Mouse (Mus musculus) telencephalon, adult 2 months (tissue): ENCODE data around the gene Ak5.

Experiments used
- DNase-seq: peaks from one replicate; pipeline ENCODE4 v3.0.0-alpha.2; 2011; ENCODE audit warnings: low read depth, low spot score

Ak5 gene

DNA sequence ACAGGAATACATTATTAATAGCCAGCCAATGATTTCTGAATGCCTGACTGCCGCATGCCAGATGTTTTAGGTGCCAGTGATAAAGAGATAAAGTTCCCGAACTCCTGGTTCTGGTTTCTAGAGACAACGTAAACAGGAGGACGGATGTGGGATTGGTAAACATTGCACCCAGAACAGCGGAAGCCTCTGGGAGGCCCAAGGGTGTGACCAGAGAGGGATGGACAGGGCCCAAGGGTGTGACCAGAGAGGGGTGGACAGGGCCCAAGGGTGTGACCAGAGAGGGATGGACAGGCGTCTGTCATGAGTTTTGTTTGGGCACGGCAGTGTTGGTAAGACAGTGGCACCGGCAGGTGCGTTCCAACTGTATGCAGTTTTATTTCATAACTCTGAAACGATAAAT is 148.6 kb downstream of the Ak5 start:
- DNase-seq: no peak

DNA sequence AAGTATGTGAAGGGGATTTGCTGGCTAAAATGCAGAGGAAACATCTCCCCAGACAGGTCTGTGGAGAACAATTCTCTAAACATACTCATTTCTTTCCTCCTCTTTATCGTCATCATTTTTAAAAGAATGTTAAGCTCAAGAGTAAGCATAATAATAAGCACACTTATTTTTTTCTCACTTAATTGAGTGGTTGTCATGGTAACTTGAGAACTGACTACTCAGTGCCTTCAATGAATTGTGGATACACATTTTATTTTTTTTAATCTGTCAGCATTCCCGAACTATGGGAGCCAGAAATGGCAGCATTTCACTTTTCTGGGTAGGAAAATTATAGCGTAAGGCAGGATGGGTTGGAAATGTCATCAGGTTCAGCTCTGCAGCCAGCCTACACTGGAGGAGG is 151.6 kb downstream of the Ak5 start:
- DNase-seq: peak; percentile 22

DNA sequence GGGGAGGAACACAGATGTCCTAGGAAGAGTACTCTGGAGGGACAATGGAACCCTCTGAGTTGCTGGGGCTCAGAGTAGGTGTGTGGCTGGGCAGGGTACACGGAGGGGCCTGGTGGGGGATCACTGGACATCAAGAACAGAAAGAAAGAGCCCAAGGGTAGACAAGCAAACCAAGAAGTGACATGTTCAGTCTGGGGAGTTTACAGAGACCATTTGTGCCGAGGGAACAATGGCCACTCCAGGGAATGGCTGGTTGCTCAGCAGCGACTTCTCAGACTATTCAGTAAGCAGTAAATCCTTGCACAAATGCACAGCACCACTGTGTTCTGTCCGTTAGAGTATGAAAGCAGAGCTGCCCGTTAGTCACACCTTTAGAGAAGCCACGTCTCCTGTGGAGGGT is 152.2 kb downstream of the Ak5 start:
- DNase-seq: no peak

DNA sequence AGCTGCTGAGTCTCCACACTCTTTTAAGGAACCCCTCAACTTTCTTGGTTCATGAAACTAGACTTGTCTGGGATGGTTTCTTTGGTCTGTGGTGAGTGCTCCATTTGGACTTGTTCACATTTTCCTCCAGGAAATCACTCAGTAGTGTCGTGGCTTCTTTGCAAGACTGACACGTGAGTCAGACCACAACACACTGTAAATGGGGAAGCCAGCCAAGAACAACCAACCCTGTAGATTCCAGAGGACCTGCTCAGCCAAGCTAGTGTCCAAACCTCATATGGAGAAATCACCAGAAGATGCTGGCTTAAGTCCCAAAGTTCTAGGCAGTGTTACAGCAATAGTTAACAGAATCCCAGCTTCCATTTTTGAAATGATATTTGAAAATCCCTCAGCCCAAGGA is 155.6 kb downstream of the Ak5 start:
- no peak for DNase-seq

DNA sequence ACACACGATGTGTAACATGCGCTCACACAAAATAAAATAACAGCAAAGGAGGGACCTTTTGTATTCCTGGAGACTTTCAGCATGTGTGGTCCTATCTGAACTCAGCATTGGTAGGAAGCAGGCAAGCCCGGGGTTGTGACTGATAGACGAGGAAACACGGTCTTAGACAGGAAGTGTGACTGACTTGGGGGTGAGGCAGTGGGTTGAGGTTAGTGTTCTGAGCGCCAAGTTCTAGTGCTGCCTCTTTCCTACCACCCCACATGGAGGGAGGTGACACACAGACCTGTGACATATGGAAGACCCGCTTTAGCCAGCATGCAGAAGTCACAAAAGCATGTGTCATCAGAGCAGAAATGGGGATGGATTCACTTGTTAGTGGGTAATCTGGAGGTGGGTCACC is 158.9 kb downstream of the Ak5 start:
- DNase-seq: no peak

DNA sequence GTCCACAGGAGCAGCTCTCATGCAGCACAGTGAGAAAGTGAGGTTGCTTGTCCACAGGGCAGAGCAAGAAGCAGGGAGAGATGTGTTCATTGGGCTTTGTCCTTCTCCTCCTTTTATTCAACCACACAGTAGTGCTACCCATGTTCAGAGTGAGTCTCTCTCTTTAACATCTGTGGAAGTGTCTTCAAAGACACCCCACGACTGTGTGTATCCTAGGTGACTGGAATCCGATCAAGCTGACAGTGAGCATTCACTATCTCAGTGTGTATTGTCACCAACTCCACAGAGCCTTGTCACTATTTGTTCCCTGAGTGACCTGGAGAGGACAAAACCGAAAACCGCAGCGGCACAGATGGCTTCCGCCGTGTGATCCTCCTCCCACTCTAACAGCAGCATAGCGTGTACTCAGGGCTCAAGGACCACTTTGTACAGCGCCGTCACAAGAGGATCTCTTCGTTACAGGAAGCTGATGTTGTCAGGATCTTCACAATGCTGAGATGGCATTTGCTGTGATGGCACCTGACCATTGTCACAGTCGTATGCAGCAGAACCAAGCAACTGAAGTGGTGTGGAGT is 159.7 kb downstream of the Ak5 start:
- no peak for DNase-seq

DNA sequence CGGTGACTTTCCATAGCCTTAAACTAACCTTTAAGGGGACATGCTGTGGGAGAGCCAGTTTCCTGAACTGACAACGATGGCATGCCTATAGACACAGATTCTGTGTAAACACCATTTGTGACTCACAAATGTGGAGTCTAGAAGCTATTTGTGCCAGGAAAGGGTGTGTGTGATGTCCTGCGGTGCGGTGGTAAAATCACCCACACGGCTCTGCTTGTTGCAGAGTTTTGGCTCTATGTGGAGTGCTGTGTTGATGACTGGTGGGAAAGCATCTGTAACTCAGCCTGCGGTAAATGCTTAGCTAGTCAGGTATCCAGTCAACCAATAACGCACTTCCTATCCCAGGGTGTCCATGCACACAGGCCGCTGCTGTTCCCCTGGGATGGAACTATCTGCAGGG is 160.3 kb downstream of the Ak5 start:
- no peak for DNase-seq

DNA sequence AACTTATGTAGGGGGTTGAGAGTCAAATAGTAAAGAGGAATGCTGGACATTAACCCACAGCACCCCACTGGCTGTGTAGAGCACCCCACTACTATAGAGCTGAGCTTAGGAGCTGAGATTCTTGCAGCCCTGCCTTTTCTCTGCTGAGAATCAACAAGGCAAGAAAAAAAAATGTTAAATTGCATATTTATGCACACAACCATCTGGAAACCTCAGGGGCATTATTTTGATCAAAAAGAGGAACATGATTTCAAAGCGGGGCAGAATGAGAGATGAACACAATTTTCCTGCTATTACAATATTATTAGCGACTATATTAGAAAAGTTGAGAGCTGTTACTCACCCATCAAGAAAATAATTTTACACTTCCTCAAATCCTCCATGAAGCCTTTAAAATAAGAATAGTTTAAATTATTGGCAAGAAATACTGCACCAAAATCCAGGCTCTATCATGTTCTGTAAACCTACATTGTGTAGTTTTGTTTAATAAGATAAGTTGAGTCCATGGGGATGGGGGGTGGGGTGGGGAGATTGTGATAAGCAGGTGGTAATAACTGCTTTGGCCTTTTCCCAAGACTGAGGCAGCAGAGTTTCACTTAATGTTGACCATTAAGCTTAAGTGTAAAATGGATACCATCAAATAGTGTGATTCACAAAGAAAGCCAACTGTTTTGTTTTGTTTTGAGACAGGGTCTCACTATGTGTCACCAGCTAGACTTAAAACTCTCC is 169.0 kb downstream of the Ak5 start:
- DNase-seq: no peak

DNA sequence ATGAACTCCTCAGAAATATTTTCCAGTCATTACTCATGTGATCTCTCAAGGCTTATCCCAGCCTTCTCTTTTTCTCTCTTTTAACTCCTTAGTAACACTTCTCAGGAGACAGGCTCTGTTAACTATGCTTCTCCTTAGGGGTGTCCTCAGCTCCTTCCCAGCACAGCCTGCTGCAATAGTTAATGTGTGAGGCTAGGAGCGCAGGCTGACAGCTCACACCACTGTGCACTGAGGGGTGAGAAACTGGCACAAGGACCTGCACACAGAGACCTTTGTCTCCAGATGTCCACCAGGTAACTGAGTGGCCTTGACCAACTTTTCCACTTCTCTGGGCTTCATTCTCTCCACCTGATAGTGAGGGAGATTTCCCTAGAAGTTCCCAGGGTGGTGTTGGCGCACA is 170.3 kb downstream of the Ak5 start:
- no peak for DNase-seq

DNA sequence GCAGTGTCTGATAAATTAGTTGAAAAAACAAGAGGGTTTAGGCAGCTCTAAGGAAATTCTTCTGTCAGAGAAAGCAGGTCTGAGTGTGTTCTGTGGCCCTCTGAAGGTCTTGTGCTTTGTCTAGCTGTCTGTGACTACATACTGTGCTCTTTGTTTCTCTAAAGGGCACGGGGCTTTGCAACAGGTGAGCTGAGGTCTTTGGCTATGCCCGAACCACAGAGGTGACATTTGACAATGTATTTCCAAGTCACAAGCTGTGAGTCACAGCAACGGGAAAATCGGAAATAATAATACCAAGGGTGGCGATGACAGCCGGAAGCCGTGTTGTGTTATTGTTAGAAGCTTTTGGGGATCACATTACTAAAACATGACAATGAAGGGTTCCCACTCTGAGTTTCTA is 171.1 kb downstream of the Ak5 start:
- DNase-seq: no peak

DNA sequence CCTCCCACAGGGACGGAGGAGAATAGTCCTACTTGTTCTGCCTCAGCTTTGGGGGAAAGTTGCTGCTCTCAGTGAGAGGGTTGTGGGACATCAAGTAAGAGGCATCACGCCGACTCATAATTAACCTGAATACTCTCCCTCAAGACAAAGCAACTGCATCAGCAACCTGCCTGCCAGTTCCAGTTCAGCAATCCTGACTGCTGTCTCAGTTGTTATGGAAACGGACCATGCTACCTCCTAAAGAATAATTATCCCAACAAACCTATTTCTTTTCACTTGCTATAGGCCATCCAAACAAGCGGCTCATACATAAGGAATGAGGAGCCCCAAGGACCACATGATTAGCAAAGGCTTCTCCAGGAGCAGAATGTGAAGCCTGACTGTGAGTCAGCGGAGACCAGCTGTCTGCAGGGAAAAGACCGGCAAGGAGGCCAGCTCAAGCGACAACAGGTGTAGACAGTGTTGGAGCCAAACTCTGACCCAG is 172.7 kb downstream of the Ak5 start:
- no peak for DNase-seq

DNA sequence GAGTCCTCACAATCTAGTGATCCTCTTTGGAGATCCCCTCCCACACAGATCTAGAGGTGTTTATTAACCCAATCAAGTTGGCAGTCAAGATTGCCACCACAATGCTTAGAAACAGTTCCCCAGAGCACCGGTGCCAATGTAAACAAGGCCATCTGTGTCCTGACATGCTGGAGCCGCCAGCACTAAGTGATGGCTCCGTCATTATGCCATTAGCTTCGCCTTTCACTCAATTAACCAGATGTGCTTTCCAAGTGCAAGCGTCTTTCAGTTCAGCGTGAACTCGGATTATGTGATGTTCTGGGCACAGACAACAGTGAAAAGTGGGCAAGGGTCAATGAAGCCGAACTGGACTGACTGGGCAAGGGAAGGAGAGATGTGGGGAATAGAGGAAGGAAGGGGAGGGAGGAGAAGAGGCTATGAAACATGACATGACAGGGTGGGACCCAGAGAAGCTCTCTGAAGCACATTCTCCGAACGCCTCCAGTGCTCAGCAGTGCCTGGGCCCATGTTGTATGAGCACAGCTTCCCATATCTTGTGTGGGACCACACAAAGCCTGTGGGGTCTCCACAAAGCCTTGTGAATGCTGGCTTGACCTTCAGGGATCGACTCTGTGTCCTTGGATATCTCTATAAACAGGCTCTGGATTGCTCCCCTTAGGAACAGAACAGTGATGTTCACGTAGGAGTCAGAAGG is 173.3 kb downstream of the Ak5 start:
- no peak for DNase-seq

DNA sequence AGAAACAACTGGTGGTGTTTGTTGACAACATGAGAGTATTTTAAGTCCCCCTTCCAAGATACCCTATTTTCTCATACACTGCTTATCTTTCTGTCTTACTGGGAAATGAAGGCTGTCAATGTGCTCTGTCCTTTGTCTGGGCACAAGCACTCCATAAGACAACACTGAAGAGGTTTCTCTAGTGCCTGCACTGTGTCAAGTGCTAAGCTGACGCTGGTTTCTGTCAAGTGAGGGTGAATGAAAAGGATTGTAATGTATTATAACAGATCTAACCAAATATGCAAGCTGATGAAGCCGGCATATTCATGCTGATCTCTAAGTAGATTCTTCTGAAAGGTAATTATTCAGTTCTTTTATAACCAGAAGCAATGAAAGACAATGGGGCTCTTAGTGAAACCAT is 174.3 kb downstream of the Ak5 start:
- DNase-seq: no peak

DNA sequence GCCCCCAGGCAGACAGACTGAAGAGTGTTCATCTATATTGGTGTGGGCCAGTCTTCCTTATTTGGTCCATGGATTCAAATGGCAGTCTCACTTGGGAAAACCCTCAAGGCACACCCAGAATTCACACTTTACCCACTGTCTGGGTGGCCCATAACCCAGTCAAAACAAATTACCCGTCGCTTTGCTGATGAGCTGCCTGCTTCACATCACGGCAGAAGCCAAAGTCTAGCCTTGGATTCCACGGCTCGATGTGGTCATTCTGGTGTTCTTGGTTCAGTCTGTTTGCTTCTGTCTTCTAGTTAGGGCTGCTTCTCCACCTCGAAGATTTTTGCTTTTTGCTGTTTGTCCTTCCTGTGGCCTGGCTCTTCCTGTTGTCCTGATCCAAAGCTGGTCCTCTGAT is 175.9 kb downstream of the Ak5 start:
- DNase-seq: no peak

DNA sequence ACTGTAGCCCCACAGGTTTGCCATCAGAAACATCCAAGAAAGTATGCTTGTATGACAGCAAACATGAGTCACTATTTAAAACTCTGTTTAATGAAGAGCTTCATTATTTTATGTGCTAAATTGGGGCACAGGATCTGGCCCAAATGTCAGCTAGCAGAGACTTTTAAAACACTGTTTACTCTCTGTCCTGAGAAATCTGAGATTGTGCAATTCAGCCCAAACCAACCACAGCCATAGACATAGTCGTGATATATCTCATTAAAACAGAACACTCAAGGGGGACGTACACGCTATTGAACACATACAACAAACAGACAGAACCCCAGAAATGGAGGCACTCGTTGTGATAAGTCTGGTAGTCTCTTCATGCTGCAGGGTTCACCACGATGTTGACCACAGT is 177.7 kb downstream of the Ak5 start:
- DNase-seq: no peak

DNA sequence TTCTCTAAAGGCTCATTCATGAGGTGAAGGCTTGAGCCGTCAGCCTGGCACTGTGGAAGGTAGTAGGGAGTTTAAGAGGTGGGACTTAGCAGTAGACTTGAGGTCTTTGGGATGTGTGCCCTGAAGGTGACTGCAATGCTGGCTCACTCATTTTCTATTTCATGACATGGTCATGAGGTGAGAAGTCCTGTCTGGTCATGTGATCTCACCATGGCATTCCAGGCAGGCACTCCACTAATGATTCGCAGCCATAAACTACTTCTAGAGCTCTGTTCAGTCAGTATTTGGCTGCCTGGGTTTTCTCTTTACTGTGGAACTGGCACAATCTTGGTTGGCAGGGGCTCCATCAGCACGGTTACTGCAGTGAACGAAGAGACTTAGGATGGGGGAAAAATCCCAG is 179.2 kb downstream of the Ak5 start:
- DNase-seq: no peak

DNA sequence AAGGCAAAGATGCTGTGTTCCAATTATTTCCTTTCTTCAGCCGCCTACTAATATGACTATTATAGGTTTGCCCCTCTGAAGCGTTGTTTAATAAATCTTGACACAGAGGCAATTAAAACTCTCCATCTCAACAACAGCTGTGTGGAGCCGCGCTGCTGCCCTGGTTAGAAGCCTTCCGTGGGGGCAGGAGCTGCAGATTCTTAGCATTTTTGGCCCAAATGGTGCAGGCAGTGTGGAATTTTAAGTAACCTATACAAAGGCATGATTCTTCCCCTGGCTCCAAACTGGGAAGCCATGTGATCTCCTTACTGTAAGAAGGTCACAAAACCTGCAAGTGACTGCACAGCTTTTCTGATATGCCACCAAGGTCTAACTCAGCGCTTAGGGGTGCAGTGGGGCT is 184.0 kb downstream of the Ak5 start:
- peak; percentile 73 for DNase-seq

DNA sequence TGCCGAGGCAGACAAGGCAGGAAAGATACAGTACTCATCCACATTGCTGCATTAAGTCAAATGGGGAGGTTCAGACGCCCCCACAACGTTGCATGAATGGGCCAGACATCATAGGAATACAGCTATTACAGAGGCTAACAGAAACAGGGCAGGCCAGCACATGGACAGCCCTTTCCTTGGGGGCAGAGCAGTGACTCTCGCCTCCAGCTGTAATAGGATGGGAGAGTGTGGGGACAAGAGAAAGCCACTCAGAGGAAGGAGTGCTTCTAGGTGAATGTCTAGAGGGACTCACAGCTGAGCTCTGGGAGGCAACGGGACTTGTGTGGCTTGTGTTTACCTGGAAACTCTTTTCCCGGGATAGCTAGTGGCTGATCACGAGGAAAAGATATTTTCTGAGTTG is 184.4 kb downstream of the Ak5 start:
- no peak for DNase-seq

DNA sequence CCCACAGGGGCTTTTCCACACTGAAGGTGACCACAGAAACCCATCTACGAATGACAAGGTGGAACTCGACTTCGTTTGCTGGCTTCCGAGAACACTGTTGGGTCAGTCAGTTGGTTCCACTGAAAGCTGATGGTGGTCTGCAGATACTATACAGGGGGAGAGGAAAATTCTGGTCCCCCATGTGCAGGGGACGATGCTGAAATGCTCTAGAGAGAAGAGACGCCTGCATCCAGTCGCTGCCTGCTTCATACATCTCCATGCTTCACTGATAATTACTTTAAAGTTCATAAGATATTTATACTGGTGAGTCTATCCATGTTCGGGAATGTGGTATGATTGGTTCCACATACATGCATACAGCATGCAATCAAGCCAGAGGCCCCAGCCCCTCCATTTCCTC is 186.0 kb downstream of the Ak5 start:
- DNase-seq: no peak

DNA sequence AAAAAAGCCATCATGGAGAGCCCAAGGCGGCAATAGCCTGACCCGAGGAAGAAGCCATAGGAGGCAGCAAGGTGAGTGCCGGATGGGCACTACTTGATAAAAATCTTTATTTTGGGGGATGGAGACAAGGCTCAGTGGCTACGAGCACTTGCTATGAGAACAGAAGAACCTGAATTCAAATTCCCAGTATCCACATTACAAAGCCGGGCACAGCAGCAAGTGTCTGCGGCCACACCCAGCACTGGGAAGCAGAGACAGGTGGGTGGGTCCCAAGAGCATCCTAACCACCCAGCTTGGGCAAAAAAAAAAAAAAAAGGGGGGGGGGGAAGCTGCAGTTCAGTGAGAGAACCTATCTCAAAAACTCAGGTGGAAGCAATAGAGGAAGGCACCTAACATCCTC is 187.8 kb downstream of the Ak5 start:
- no peak for DNase-seq

DNA sequence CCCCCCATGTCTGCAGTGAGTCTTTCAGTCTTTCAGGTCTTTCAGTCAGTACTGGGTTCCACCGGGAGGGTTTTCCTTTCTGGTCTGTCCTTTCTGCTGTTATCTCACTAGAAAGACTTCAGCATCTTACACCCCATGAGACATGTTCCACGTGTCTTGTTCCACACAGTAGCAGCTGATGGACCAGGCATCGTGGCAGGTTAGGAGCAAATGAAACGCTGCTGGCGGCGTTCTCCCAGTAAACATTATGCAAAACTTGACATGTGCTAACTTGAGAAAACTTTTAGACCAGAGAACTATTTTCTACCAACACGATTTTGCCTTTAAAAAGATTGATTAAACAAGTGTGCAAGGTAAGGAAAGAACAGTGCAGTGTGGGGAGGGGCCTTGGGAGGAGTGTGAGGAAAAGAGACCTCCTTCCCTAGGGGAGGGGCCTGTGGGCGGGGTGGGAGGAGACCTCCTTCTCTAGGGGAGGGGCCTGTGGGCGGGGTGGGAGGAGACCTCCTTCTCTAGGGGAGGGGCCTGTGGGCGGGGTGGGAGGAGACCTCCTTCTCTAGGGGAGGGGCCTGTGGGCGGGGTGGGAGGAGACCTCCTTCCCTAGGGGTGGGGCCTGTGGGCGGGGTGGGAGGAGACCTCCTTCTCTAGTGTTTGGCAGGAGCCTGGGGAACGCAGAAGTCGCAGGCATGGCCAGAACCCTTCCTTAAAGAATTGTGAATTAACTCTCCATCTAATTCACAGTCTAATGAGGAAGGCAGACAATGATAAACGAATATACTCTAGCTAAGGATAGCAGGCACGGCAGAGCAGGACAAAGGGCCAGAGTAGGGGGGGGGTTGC is 189.3 kb downstream of the Ak5 start:
- no peak for DNase-seq

DNA sequence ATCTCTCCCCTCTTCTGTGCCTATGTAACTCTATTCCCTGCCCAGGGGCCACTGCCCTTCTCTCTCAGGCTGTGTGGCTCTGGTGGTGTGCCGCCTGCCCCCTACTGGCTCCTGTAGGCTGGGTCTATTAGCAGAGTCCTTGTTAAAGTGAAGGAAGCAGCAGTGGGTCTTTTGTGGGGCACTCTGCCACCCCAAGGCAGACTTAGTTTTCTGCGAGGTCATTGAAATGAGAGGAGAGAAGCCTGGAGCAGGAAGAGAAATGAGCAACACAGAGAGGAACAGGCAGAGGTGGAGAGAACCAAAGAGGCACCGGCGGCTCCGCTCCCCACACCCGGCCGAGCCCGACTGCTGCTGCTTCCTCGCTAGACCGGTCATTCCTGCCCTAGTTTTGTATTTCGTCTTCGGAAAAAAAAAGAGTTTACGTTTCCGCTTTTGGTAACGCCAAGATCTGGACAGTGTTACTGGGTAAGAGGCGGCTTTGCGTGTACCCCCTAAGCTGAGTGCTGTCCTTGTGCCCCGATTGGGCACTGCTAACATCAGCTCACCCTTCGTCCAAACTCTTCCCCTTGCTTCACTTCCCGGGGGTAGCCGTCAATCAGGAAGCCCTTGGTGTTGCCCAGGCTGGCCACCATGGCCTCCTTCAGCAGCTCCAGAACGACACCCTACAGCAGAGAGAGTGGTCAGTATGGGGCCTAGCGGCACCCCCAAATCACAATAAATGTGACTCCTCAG is 190.2 kb downstream of the Ak5 start:
- no peak for DNase-seq
